Mouse (Mus musculus) R1 (cell line): Measurements from ENCODE around the gene Atp6v1a.

Experiments
- DNase-seq: peaks from one replicate; pipeline ENCODE4 v3.0.0-alpha.2; 2018; ENCODE audit warnings: low read depth, low spot score

The Atp6v1a gene

GRCm38 (mm10) chr16:44139536-44140185 lies at the start of gene Atp6v1a, which contains the start of gene Naa50:
Gene Atp6v1a, minus strand, starts transcription at chr16:44139705.
Gene Naa50, plus strand, starts transcription at chr16:44139830.
- peak; percentile 94 for DNase-seq

DNA sequence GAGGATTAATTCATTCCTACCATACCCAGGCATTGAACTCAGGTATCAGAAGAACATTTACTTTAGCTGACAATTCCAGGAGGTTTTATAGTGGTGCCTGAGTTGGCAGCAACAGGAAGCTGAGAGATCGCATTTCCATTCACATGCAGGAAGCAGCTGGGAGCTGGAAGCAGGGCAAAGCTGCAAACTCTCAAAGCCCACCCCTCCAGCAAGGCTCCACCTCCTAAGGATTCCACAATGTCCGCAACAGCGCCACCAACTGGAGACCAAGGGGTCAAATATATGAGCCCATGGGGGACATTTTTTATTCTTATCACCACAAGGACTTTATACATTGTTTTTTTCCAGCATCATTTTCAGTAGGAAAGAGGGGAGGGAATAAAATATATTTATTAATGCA lies 49.3 kb upstream of the Atp6v1a start:
- peak; percentile 82 for DNase-seq

GRCm38 (mm10) chr16:44187172-44187571 lies 47.7 kb upstream of the Atp6v1a start:
- DNase-seq: no peak

DNA sequence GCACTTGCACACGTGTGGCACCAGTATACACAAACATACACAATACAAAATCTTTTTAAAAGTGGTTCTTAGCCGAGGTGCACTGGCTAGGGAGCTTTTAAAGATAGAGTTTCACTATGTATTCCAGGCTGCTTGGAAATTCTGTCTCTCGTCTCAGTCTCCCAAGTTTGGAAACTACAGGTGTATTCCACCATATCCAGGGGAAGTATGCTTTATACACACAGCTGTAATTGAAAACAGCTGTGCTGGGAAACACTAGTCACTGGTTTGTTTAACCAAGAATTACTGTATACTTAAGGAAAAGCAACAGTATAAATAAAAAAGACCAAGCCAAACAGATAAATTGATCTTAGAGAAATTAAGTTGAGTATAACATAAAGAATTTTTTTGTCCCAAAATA lies 45.3 kb upstream of the Atp6v1a start:
- no peak for DNase-seq

- no peak for DNase-seq
Observed at GRCm38 (mm10) chr16:44182597-44182996, 43.1 kb upstream of the Atp6v1a start.

- DNase-seq: no peak
Observed at GRCm38 (mm10) chr16:44178555-44178954, 39.0 kb upstream of the Atp6v1a start.

DNA sequence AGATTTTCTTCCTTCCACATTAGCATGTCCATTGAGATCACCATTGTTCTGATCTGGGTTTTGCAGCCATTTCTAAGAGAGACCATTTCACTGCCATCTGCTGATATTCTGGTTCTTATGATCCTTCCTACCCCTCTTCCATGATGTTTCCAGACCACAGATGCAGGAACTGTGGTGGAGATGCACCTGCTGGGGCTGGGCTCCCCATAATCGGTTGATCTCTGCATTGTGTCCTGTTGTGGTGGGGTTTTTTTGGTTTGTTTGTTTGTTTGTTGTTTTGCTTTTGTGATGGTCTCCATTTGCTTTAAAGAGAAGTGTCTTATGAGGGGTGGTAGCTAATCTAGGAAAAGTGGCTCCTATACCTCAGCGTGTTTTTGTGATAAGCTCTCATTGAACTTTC lies 37.0 kb upstream of the Atp6v1a start:
- no peak for DNase-seq

DNA sequence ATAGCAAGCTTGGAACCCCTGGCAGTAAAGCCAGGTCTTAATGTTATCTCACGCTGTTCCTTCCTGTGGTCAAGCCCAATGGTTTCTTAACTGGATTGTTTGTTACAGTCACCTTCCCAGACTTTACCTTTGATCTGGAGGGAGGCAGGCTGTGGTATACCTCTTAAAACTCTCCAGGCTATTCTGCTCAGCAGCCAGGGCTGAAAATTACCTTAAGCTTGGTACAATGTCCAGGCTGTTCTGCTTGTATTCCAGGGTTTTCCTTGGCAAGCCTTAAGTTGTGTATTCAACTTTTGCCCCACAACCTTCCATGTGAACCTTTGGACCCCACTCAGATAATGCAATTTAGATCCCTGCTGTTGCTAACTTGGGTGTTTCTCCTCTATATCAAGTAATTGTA lies 35.5 kb upstream of the Atp6v1a start:
- no peak for DNase-seq

- no peak for DNase-seq
Observed at GRCm38 (mm10) chr16:44173966-44174530, 34.5 kb upstream of the Atp6v1a start.

- no peak for DNase-seq
Observed at GRCm38 (mm10) chr16:44173155-44173941, 33.8 kb upstream of the Atp6v1a start, which contains the start of gene Usf3. Gene Usf3, plus strand, starts transcription at chr16:44173246.

DNA sequence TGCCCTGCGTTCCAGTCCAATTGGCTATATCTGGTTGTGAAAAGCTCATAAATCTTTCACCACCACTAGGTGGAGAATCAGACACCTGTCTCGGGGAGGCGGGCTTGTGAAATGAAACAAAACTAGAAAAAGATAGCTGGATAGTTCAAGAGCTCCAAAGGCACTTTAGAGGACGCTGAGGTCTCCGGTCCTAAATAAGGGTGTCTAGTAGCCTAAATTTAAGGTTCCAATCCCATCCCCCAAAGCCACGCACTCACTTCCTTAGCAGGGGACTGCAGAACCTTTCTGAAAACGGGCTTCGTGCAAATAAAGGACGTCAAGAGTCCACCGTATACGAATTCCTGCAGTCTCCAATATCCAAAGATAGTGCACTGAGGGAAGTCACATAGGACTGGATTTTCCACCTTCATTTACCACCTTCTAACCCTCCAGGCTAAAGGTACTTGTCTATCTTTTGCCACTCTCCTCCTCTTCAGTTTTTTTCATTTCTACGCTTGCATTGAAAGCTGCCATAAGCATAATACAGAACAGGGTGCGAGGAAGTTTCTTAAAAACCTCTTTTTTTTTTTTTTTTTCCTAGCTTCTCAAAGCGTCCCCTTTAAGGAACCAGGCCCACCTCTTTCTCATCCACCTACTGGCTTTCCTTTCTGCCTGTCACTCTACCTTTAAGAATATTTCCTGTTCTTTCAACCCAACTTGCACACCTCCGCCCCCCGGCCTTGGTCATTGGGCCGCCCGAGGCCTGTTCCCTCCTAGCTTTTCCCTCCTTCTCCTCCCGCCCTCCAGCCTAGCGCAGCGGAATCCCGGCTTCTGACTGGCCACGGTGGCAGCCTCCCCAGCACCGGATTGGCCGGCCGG lies 33.0 kb upstream of the Atp6v1a start:
- DNase-seq: peak; percentile 99

DNA sequence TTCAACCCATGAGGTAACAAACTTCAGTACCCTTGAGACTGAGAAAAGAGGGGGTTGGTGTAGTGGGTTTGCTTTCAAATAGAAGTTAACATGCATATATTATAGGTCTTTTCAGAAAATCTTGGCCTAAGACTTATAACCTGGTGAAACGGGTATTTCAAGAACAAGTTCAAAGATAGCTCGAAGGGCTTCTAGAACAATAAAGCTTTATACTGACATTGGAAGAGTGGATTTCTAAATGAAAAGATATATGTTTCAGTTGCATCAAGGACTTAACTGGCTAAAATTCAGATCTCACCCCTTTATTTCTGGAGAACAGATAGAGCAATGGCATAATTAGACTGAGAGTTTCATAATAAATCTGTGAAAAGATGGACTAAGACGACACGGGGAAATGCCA lies 29.5 kb upstream of the Atp6v1a start:
- DNase-seq: no peak

DNA sequence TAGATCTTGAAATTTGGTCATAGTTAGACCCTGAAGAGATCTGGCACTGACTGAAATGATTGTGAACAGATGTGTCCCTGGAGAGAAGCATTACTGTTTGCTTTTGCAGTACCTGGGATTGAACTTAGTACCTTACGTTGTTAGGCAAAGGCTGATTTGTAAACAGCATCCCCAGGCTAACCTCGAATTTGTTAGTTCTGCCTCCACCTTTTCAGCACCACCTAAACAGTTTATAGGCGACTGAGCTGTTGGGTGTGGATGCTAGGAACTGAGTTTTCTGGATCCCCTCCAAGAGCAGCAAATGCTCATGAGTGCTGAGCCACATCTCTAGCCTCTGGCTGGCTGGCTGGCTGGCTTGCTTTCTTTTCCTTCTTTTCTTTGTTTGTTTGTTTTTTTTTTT lies 25.7 kb upstream of the Atp6v1a start:
- DNase-seq: no peak

- DNase-seq: no peak
Observed at GRCm38 (mm10) chr16:44163831-44164230, 24.3 kb upstream of the Atp6v1a start.

DNA sequence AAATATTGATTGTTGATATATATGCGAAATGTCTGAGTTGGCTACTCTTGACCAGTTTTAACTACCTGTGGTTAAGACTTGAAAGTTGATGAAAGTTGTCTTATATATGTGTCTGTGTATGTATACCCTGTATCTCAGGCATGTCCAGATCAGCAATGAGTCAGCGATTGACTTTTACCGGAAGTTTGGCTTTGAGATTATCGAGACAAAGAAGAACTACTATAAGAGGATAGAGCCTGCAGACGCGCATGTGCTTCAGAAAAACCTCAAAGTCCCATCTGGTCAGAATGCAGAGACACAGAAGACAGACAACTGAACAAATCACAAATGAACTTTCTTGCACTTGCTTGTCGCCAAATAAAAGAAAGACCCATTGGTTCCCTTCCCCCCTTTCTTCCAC lies 19.8 kb upstream of the Atp6v1a start:
- peak; percentile 36 for DNase-seq

DNA sequence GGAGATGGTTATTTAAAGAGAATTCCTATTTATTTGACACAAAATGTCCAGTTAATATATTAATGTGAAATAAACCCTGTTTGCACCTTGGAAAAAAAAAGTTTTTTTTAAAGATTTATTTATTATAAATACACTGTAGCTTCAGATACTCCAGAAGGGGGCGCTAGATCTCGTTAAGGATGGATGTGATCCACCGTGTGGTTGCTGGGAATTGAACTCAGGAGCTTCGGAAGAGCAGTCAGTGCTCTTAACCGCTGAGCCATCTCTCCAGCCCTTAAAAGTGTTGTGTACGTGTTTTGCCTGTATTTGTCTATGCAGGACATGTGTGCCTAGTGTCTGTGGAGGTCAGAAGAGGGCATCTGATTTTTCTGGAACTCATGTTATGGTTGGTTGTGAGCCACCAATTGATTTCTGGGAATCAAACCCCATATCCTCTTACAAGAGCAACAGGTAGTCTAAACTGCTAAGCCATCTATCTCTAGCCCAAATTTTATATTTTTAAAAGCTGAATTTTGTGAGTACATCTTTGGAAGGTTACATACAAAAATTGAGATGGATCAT lies 15.1 kb upstream of the Atp6v1a start:
- peak; percentile 60 for DNase-seq

DNA sequence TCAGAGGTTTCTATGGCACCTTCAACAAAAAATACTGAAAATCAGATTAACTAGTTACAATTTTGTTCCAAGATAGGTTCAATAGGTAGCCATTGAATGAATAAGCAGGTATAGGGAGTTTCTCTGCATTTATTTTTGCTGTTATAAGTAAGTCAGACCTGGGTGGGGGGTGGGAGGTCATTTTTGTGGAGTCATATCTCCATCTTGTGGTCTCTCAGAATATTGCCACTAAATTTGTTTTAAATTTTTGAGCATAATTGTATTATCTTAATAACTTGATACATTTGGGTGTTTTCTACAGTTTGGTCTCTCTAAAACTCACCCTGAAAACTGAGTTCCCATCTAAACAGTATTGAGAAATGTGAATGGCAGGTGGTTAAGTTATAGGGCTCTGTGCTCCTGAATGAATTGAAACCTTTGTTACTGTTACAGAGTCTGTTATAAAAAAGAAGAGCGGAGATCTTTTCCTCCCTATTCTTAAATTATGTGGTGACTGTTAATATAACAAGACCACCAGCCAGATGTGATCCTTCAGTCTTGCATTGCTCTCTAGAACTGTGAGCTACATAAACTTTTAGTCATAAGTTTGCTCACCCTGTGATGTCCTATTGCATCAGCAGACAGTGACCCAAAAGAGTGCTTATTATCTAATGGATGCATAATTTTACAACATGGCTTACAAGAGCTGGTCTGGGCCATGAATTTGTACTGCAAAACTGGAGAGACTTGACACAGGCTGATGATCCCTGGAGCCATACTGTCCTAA lies 9.7 kb upstream of the Atp6v1a start:
- no peak for DNase-seq

- DNase-seq: no peak
Observed at GRCm38 (mm10) chr16:44141483-44141882, 2.0 kb upstream of the Atp6v1a start.

GRCm38 (mm10) chr16:44140186-44140787 lies 782 bp upstream of the Atp6v1a start:
- DNase-seq: peak; percentile 92

DNA sequence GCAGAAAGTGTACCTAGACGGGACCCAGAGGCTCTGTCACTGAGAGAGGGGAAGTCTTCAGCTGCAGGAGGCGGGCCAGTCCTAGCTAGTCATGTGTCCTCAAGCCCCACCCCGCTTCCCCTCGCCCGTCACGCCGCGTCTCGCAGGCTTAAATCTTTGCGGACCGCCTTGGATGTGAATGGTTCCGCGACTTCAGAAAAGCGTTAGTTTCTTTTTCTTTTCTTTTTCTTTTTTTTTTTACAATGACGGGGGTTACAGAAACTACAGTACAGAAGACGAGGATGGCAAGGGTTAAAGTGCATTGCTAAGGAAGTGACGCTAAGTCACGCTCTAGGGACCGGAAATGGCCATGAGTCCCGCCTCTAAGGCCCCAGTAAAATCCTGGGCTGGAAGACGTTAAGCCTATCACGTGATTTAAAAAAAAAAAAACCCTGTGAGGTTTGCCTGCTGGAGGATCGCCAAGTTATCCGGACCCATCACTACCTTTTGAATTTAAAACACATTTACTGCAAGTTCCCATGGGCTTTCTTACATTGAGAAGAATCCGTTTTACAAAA lies 448 bp downstream of the Atp6v1a start:
- DNase-seq: peak; percentile 98
